Mouse (Mus musculus) erythroblast, embryonic 14.5 days (primary cell): Measurements from ENCODE around the gene Ntrk2.

Source experiments
- GATA1 ChIP-seq: IDR thresholded peaks from 2 replicates; pipeline ENCODE4 v1.6.1; 2012; ENCODE audit warnings: low read length, inconsistent platforms, mixed read lengths
- TAL1 ChIP-seq: IDR thresholded peaks from 3 replicates; pipeline ENCODE4 v1.6.1; 2012; ENCODE audit warnings: low read length, inconsistent platforms, mixed read lengths

GRCm38 (mm10) chr13:59028546-59028945 lies 222.2 kb downstream of the Ntrk2 start:
- TF ChIP-seq GATA1 (no peak), TAL1 (no peak)
